Mouse (Mus musculus): ENCODE data around the gene Ank3. TPM values are rescaled to one million over a fixed set of nuclear protein-coding genes. Genes with fewer than 3 reads are reported as not detected.
A peak's percentile ranks its signal among the peaks of the same experiment; 100 is the strongest.

Gene Ank3
- polyA plus RNA-seq, 1 experiment from 2014 or later = 48.9 TPM

DNA sequence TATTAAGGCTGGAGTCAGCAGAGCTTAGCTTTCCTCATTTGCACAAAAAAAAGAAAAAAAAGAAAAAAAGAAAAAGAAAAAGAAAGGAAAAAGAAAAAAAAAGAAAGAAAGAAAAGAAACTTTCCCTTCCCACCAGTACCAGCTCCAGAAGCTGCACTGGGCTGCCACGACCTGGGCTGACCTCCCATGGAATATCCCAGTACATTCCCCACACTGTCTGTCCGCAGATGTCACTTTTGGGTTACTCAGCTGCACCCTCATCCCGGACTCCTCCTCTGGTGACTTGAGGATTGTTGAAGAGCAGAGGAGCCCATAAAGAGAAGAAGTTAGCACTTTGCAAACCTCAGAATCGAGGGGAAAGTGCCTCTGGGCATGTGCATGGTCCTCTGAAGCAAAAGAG is 433.7 kb downstream of the Ank3 start:
- Histone ChIP-seq H3K4me3 (ENCODE audit: low read depth, low read length) (no peak overlapping the region), H3K27ac (ENCODE audit: low read depth, low read length) (no peak overlapping the region), H3K36me3 (ENCODE audit: control insufficient read depth, insufficient read depth, low read length) (no peaks in the 10 kb centered on the region), H3K9me3 (replicated peaks; ENCODE audit: control insufficient read depth, low read length) (no peaks in the 10 kb centered on the region), H3K4me1 (ENCODE audit: control insufficient read depth, insufficient read depth, low read length) (peaks cover 19% of the 10 kb centered on the region), H3K9ac (ENCODE audit: low read depth, low read length) (no peak overlapping the region), H3K27me3 (ENCODE audit: control insufficient read depth, insufficient read depth, low read length) (no peaks in the 10 kb centered on the region), H3K4me2 (no peak overlapping the region)
- ATAC-seq (replicated peaks; ENCODE audit: insufficient number of reproducible peaks, low FRiP score, low TSS enrichment) = no peak
- 75% methylated on average over 4 of the region's 4 CpGs for WGBS (ENCODE audit: insufficient replicate concordance)

DNA sequence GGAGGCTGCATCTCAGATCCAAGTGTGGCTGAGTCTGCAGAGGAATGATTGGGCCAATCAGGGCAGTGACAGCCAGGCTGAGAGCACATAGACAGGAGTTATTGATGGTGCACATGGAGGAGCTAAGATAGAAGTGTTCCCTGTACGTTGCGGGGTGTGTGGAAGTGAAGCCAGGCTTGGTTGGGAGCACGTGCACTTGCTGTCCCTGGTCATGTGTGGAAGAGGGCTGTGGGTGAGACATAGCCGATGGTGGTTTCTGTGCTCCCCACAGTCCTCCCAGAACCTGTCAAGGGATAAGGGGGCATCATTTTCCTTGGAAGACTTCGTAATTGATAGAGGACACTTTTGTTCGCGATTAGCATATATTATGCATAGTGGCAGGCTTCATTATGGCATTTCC is 434.2 kb downstream of the Ank3 start:
- Histone ChIP-seq H3K4me2 (no peak overlapping the region), H3K27ac (ENCODE audit: low read depth, low read length) (no peak overlapping the region), H3K9me3 (replicated peaks; ENCODE audit: control insufficient read depth, low read length) (no peaks in the 10 kb centered on the region), H3K9ac (ENCODE audit: low read depth, low read length) (no peak overlapping the region), H3K4me1 (ENCODE audit: control insufficient read depth, insufficient read depth, low read length) (peaks cover 19% of the 10 kb centered on the region), H3K36me3 (ENCODE audit: control insufficient read depth, insufficient read depth, low read length) (no peaks in the 10 kb centered on the region), H3K27me3 (ENCODE audit: control insufficient read depth, insufficient read depth, low read length) (no peaks in the 10 kb centered on the region), H3K4me3 (ENCODE audit: low read depth, low read length) (no peak overlapping the region)
- ATAC-seq (replicated peaks; ENCODE audit: insufficient number of reproducible peaks, low FRiP score, low TSS enrichment) = no peak
- WGBS (ENCODE audit: insufficient replicate concordance) = 91% methylated on average over 7 of the region's 7 CpGs

DNA sequence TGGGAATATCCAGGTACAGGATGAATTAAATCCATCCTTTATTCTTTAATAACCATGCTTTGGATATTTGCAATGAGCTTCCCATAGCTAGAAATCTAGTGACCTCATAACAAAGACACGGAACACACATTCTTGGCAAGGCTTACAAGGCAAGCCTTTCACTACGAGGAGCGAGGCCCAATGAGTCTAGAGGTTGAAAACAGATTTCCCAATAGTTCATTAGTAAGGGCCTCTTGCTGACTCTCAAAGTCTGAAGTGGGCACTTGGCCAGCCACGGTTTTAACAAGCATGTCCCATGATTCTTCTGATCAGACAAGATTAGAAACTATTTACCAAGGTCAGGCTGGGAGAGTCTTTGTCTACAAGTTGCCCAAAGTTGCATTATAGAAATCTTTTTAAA is 436.1 kb downstream of the Ank3 start:
- ATAC-seq (replicated peaks; ENCODE audit: insufficient number of reproducible peaks, low FRiP score, low TSS enrichment) = no peak
- no peaks in the 10 kb centered on the region for H3K27me3 ChIP-seq (ENCODE audit: control insufficient read depth, insufficient read depth, low read length)
- H3K27ac ChIP-seq (ENCODE audit: low read depth, low read length) = no peak overlapping the region
- H3K9me3 ChIP-seq (replicated peaks; ENCODE audit: control insufficient read depth, low read length) = no peaks in the 10 kb centered on the region
- H3K4me1 ChIP-seq (ENCODE audit: control insufficient read depth, insufficient read depth, low read length) = peaks cover 9% of the 10 kb centered on the region; the same call in 1 of the 2 replicates
- no peak overlapping the region for H3K4me2 ChIP-seq
- no peak overlapping the region for H3K9ac ChIP-seq (ENCODE audit: low read depth, low read length)
- H3K4me3 ChIP-seq (ENCODE audit: low read depth, low read length) = no peak overlapping the region
- WGBS (ENCODE audit: insufficient replicate concordance) = 54% methylated on average over 4 of the region's 4 CpGs
- H3K36me3 ChIP-seq (ENCODE audit: control insufficient read depth, insufficient read depth, low read length) = no peaks in the 10 kb centered on the region; the same call in 1 of the 2 replicates

DNA sequence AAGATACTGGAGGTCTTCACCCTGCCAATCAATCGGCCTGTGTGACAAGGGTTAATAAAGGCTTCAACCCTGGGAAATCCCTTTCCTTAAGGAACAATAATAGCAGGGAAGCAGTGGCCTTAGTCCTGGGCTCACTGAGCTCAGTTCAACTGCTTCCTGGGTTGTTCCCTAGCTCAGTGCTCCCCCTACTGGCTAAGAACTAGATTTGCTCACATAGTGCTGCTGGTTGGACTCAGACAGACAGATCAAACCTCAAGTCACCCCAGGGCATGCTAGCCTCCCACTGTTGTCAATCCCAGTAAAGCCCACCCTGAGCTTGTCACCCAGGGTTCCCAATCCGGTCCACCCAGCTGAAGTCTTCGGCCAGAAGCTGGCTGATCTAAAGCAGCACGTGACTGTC is 447.2 kb downstream of the Ank3 start:
- H3K4me2 ChIP-seq = no peak overlapping the region
- no peaks in the 10 kb centered on the region for H3K27me3 ChIP-seq (ENCODE audit: control insufficient read depth, insufficient read depth, low read length)
- H3K4me1 ChIP-seq (ENCODE audit: control insufficient read depth, insufficient read depth, low read length) = no peaks in the 10 kb centered on the region
- 0 out of 2 replicates have a peak, but pooled peaks have one; percentile 49 for ATAC-seq (replicated peaks; ENCODE audit: insufficient number of reproducible peaks, low FRiP score, low TSS enrichment)
- WGBS (ENCODE audit: insufficient replicate concordance) = 40% methylated on average over 4 of the region's 4 CpGs
- peaks cover 2% of the 10 kb centered on the region; the same call in 1 of the 2 replicates for H3K36me3 ChIP-seq (ENCODE audit: control insufficient read depth, insufficient read depth, low read length)
- no peak overlapping the region for H3K27ac ChIP-seq (ENCODE audit: low read depth, low read length)
- no peak overlapping the region for H3K9ac ChIP-seq (ENCODE audit: low read depth, low read length)
- H3K4me3 ChIP-seq (ENCODE audit: low read depth, low read length) = no peak overlapping the region
- no peaks in the 10 kb centered on the region for H3K9me3 ChIP-seq (replicated peaks; ENCODE audit: control insufficient read depth, low read length)

DNA sequence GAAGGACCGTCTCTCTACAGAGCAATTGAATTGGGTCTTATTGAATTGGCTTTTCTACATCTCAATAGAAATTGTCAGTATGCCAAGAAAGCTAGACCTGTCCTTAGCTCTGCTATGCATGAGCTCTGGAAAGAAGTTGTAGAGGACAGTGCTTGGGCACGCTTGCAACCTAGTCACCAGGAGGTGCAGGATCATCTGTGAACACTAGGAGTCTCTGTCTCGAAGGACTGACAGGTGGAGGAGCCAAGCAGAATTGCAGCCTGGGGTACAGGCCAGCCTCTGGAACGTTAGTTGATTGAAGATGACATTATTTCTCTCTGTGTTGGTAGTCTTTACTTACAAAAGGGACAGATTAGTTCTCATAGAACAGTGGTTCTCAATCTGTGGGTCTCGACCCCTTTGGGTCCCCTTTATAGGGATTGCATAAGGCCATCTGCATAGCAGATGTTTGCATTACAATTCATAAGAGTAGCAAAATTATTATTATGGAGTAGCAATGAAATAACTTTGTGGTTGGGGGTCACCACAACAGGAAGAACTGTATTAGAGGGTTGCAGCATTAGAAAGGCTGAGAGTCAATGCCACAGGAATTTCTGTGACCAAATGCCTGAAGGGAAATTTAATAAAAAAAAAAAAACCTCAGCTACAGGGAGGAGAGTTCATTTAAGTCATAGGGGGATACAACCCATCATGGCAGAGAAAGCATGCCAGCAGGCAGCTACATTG is 454.0 kb downstream of the Ank3 start:
- no peak overlapping the region for H3K4me2 ChIP-seq
- WGBS (ENCODE audit: insufficient replicate concordance) = 65% methylated on average over 5 of the region's 5 CpGs
- H3K9me3 ChIP-seq (replicated peaks; ENCODE audit: control insufficient read depth, low read length) = no peaks in the 10 kb centered on the region; the same call in 1 of the 2 replicates
- H3K9ac ChIP-seq (ENCODE audit: low read depth, low read length) = no peak overlapping the region
- H3K36me3 ChIP-seq (ENCODE audit: control insufficient read depth, insufficient read depth, low read length) = peaks cover 2% of the 10 kb centered on the region; the same call in 1 of the 2 replicates
- H3K4me3 ChIP-seq (ENCODE audit: low read depth, low read length) = no peak overlapping the region
- no peaks in the 10 kb centered on the region for H3K4me1 ChIP-seq (ENCODE audit: control insufficient read depth, insufficient read depth, low read length)
- no peak; the same call in 1 of the 2 replicates for ATAC-seq (replicated peaks; ENCODE audit: insufficient number of reproducible peaks, low FRiP score, low TSS enrichment)
- no peaks in the 10 kb centered on the region for H3K27me3 ChIP-seq (ENCODE audit: control insufficient read depth, insufficient read depth, low read length)
- H3K27ac ChIP-seq (ENCODE audit: low read depth, low read length) = no peak overlapping the region

DNA sequence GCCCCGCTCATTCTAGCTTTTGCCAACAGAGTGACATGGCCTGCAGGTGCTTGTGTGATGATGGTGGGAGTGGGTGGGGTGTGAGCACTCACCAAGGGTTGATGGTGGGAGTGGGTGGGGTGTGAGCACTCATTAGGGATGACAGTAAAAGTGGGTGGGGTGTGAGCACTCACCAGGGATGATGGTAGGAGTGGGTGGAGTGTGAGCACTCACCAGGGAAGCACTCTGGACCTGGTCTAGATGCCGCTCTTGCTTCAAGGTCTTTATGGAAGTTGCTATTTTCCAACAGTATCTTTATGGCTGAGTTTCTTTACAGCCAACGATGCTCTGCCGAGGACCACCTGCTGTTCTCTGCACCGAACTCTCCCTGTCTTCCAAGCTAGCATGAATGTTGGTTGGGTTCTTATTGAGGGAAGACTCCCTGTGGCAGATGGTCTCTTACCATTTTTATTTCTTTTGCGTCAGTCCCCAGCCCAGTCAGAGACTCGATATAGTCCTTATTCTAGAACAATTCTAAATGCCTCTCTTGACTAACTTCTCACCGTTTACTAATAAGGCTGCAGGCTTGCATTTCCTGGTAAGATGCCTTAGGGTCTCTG is 456.1 kb downstream of the Ank3 start:
- no peak overlapping the region for H3K9ac ChIP-seq (ENCODE audit: low read depth, low read length)
- no peak overlapping the region for H3K4me2 ChIP-seq
- no peak overlapping the region for H3K27ac ChIP-seq (ENCODE audit: low read depth, low read length)
- no peaks in the 10 kb centered on the region for H3K27me3 ChIP-seq (ENCODE audit: control insufficient read depth, insufficient read depth, low read length)
- 86% methylated on average over 8 of the region's 8 CpGs for WGBS (ENCODE audit: insufficient replicate concordance)
- ATAC-seq (replicated peaks; ENCODE audit: insufficient number of reproducible peaks, low FRiP score, low TSS enrichment) = no peak
- peaks cover 2% of the 10 kb centered on the region; the same call in 1 of the 2 replicates for H3K36me3 ChIP-seq (ENCODE audit: control insufficient read depth, insufficient read depth, low read length)
- no peak overlapping the region for H3K4me3 ChIP-seq (ENCODE audit: low read depth, low read length)
- H3K9me3 ChIP-seq (replicated peaks; ENCODE audit: control insufficient read depth, low read length) = no peaks in the 10 kb centered on the region; the same call in 1 of the 2 replicates
- H3K4me1 ChIP-seq (ENCODE audit: control insufficient read depth, insufficient read depth, low read length) = peaks cover 3% of the 10 kb centered on the region

DNA sequence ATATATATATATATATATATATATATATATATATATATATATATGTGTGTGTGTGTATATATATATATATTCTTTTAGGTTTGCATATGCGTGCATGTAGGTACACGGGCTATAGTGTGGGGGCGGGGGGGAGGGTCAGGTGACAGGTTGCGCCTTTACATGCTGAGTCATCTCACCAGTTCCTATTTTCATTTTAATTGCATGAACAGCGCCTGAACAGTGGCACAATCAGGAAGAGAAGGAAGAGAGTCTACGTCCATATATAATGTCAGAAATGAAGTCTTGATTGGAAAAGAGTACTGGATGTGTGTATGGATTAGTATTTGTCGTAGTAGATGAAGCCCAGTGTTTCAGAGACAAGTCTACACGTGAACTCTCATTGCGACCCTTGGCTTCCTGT is 459.4 kb downstream of the Ank3 start:
- Histone ChIP-seq H3K4me2 (no peak overlapping the region), H3K36me3 (ENCODE audit: control insufficient read depth, insufficient read depth, low read length) (no peaks in the 10 kb centered on the region), H3K4me3 (ENCODE audit: low read depth, low read length) (no peak overlapping the region), H3K4me1 (ENCODE audit: control insufficient read depth, insufficient read depth, low read length) (peaks cover 6% of the 10 kb centered on the region), H3K9me3 (replicated peaks; ENCODE audit: control insufficient read depth, low read length) (no peaks in the 10 kb centered on the region; the same call in 1 of the 2 replicates), H3K9ac (ENCODE audit: low read depth, low read length) (no peak overlapping the region), H3K27ac (ENCODE audit: low read depth, low read length) (no peak overlapping the region), H3K27me3 (ENCODE audit: control insufficient read depth, insufficient read depth, low read length) (no peaks in the 10 kb centered on the region)
- 83% methylated on average over 9 of the region's 9 CpGs for WGBS (ENCODE audit: insufficient replicate concordance)
- ATAC-seq (replicated peaks; ENCODE audit: insufficient number of reproducible peaks, low FRiP score, low TSS enrichment) = no peak

DNA sequence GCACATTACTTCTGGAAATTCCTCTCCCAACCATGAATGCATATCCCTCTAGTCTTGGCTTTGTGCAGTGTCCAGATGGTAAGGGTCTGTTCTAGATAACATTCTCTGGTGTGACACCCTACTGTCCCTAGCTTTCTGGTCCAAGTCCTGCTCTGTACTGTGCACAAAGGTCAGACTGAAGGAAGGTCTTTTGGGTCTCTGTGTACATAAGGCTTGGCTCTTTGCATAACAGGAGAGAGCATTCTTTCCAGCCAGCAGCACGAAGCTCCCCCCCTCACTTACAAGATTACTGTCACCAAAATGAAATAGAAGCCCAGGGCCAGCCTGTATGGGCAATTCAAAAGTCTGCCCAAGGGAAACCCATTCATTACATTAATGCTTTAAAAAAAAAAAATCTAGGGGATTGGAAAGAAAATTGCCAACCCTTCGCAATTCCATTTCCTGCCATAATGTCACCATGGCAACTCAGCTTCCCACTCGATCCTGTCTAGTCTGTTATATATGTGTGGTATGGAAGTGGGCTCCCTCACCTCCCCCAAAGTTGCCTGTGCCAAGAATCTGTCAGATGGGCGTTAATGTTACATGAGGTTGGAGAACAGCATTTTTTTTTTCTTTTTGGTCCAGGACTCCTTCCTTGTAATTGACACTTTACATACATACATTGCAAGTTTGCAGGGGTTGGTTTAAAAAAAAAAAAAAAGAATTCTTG is 460.5 kb downstream of the Ank3 start:
- Histone ChIP-seq H3K4me3 (ENCODE audit: low read depth, low read length) (no peak overlapping the region), H3K27ac (ENCODE audit: low read depth, low read length) (no peak overlapping the region), H3K27me3 (ENCODE audit: control insufficient read depth, insufficient read depth, low read length) (no peaks in the 10 kb centered on the region), H3K36me3 (ENCODE audit: control insufficient read depth, insufficient read depth, low read length) (no peaks in the 10 kb centered on the region), H3K9ac (ENCODE audit: low read depth, low read length) (no peak overlapping the region), H3K4me2 (no peak overlapping the region), H3K4me1 (ENCODE audit: control insufficient read depth, insufficient read depth, low read length) (peaks cover 7% of the 10 kb centered on the region), H3K9me3 (replicated peaks; ENCODE audit: control insufficient read depth, low read length) (no peaks in the 10 kb centered on the region; the same call in 1 of the 2 replicates)
- no peak for ATAC-seq (replicated peaks; ENCODE audit: insufficient number of reproducible peaks, low FRiP score, low TSS enrichment)
- WGBS (ENCODE audit: insufficient replicate concordance) = 47% methylated on average over 4 of the region's 4 CpGs
